Mouse (Mus musculus) kidney, postnatal 25 days (tissue): ENCODE data around the gene Spock1.

ENCODE experiments used
- DNase-seq, 2 experiments: peaks; one replicate each; pipeline ENCODE4 v3.0.0; 2021; ENCODE audit warnings: mixed read lengths in 2 of 2

Gene Spock1

DNA sequence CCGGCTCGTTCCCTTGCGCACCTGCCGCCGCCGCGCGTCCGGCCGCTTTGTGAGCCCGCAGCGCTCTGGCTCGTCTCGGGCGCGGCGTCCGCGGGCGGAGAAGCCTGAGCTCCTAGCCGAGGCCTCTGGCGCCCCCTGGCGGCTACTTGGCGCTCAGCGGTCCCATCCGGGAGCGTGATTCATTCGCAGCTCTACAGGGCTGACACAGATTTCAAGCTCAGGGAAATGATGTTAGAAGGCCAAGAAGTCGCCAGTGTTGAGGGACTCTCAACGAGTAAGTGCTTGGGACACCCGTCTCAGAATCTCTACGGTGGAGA is at the start of gene Spock1:
Gene Spock1, minus strand, starts transcription at position 67 of the 317 bp plus-strand sequence.
- DNase-seq: peak; percentile 78 to 81

DNA sequence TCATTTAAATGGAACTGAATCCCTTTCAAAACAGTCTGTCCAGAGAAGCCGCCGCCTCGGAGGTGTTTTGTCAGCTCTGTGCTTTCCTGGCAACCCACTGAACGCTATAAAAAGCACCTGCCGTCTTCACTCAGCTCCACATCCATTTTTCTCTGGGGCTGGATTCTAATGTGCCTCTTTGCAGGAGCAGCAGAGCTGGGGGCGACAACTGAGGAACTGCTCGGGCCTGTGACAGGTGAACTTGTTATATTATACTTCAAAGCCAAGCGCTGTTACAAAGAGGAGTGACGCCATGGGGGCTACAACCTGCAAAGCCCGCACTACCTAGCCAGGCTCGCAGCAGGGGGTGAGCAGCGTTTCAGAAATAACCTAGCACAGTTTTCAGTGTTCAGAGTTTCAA is 42.0 kb upstream of the Spock1 start:
- DNase-seq: peak in 1 of 2 experiments; percentile 11

DNA sequence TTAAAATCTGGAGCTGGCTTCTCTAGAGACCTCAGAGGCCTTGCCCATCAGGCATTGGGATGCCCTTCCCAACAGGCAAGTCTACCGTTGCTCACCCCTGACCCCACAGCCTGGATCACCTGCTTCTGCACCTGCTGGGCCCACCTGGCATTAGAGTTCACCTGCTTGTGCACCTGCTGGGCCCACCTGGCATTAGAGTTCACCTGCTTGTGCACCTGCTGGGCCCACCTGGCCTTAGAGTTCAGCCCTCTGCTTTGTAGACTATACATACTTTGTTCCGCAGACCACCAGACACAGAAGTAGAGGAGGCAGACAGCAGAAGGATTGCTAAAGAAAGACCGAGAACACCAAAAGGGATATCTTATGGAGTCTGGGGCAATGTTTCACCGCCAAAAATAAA is 41.4 kb upstream of the Spock1 start:
- peak in 1 of 2 experiments; percentile 20 for DNase-seq

DNA sequence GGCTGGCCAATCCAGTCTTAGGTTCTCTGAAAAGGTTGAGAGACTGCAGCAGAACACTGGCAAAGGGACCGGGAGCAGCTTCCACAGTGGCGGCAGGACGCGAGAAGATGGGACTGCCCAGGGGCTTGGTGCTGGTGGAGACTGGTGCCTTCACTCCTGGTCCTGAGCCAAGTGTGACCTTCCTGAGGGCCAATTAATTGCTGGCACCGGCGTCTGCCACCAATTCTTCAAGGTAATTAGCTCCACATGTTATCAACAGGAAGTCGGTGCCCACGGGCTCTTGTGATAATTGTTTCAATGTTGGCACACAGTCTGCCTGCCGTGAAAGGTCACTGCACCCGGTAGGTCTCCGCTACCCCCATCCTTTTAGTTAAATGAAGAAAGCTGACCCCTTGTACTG is 37.1 kb upstream of the Spock1 start:
- DNase-seq: no peak

- DNase-seq: peak in 1 of 2 experiments; percentile 15
Measured at GRCm38 (mm10) chr13:57944434-57944833, 36.3 kb upstream of the Spock1 start.

DNA sequence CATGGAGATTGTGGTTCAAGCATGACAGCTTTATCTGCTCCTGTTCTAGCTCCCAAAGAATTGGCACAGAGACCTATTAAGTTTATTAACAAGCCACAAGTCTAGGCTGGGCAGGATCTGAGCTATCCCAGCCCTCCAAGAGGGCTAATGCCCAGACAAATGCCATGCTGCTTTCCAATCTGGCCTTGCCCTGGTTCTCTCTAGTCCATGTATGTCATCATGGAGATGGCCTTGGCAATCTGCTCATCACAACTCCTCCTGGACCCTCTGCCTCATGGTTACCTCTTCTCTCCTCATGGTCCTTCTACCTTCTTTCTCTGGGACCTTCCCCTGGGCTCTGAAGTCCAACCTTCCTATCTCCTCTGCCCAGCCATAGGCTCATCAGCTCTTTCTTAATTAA is 35.8 kb upstream of the Spock1 start:
- DNase-seq: peak in 1 of 2 experiments; percentile 4

- no peak for DNase-seq
Measured at GRCm38 (mm10) chr13:57937463-57938229, 29.5 kb upstream of the Spock1 start.

DNA sequence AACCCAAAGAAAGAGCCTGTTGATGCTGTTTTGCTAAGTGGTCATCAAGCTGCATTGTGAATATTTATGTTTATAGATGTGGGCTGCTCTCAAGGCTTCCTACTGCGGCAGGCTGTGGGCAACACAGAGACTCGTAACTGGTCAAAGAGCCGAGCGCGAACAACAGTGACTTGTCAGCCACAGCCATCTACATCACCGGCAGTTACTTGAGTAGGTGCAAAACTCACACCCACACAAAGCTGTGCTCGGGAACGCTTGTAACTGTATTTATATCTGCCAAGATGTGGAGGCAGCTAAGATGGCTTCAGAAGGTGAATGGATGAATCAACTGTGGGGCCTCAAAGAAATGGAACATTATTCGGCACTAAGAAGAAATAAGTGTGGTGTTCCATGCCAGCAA is 23.9 kb upstream of the Spock1 start:
- peak in 1 of 2 experiments; percentile 22 for DNase-seq

DNA sequence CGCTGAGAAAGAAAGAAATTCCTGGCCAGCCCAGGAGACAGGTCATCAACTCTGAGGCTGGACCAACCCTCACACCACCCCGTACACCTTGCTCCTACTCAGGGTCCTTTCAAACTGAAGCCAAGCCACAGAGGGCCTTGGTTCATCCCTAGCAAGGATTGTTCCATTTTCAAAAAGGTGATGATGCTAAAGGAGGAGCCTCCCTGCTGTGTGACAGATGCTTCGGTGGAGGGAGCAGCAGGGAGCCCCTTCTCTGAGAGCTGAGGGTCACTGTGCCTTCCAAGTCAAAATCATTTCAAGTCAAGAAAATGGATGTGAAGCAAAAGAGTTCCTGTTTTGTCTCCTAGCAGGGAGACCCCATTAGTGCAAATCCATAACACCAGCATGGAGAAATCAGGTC is 23.2 kb upstream of the Spock1 start:
- DNase-seq: peak in 1 of 2 experiments; percentile 17

GRCm38 (mm10) chr13:57930720-57931119 is 22.6 kb upstream of the Spock1 start:
- DNase-seq: no peak

DNA sequence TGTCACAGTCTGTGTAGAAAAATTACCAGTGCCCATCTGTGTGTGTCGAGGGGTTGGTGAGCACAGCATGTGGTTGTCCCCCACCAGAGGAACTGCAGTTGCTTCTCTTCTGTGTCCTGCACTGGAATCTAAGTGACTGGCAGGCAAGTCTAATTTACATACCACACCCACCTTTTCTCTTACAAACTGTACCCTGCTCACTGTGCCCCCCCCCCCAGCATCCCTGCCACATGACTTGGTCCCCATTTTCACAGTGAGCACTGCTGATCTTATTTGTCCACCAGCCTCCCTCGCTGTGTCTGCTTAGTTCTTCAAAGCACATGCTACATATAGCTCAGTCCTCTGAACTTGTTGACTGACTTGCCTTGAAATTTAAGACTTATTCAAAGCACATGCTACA is 22.2 kb upstream of the Spock1 start:
- DNase-seq: no peak

DNA sequence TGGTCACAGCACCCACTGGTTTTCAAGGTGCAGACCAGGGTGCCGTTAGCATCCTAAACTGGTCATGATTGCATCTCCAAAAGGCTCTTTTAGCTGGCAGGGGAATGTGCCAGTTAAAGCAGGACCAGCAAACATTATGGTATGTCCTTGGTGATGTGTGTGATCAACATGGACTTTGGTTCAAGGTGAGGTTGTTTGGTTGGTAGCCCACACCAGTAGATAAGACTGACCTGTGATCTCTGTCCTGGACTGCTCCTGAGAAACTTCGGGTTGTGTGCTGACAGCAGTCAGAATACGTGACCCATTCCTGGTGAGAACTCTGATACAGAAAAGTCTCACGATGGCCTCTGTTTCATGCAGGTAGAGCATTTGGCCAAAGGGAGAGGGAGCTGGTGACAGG is 11.8 kb upstream of the Spock1 start:
- DNase-seq: no peak

GRCm38 (mm10) chr13:57911171-57911570 is 3.0 kb upstream of the Spock1 start:
- peak in 1 of 2 experiments; percentile 2 for DNase-seq

DNA sequence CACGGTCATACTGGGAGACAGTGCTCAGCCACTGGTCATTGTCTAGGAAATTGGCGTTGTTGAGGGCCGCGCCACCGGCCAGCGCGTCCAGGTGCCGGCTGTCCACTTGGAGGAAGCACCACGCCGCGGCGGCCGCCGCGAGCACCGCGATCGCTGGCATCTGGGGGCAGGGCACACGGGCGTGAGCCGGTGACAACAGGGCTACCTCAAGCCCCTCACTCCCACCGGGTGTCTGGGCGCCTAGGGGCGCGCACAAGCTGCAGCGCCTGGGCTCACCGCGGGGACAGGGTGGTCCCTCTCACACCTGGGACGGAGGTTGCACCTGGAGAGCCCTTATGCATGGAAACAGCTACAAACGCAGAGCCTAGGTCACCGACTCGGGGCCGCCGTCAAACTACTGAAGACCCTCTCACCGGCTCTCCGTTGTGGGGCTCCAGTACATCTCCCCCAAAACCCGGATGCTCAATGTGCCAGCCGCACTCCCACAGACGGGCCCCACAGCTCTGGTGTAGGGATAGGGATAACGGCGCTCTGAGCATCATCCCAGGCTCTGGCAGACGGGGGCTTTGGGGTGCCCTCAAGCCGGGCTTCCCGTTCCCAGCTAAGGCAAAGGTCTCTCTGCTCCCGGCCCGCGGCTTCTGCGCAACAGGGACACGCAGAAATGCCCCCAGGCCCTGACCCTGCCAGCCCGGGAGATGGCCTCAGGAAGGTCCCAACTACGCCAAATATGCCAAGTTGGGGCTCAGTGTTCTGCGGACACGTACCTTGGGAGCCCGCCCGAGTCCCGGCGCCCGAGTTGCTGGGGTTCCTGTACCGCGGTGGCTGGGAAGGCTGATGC is 485 bp downstream of the Spock1 start:
- DNase-seq: no peak

DNA sequence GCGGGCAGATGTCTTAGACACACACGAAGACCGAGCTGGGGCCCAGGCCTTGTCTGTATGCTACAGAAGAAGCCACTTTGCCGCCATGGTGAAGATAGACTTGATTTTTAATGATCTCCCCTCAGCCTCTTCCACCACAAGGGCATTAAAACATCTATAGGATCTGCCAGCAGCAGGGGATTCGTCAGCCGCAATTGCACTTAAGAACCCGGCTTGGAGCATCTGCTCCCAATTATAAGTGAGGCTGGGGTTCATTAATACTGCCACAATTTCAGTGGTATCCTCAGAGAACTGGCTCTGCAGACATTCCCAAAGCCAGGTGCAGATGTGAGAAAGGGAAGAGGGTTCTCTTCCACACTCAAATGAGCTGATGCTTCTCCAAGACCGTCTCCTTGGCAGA is 13.5 kb downstream of the Spock1 start:
- no peak for DNase-seq

- no peak for DNase-seq
Measured at GRCm38 (mm10) chr13:57889708-57890107, 18.4 kb downstream of the Spock1 start.

DNA sequence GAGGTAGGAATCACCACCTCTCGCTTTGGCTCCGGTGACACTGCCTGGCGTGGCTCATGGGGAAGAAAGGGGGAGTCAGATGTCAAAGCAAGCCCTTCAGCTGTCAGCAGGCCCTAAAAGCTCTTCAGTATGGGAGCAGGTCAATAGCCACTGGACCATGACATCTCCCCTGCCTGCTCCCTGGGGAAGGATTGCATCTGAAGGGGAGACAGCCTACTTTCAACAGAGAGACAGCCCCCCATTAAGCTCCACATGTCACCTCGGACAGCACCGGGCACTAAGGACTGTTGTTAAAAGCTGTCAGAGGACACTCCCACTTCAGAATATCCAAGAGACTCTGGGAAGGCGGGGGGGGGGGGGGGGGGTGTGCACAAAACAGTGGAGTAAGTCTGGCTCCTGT is 19.1 kb downstream of the Spock1 start:
- no peak for DNase-seq

DNA sequence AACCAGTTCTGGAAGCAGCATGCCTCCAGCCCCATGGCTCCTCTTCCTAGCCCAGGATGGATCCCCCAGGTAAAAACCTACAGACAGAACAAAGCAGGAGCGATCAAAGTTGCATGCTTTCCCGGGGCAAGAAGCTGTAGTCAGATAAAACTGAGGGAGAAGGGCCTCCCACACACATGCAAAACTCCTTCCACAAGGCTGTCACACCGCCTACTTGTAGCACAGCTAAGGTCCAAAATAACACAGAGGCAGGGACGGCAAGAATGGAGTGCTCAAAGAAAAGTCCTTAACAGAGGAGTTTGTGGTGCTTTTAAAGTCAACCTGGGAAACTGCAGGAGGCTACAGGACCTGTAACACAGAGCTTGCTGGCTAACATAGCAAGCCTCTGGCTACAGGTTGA is 28.3 kb downstream of the Spock1 start:
- no peak for DNase-seq

DNA sequence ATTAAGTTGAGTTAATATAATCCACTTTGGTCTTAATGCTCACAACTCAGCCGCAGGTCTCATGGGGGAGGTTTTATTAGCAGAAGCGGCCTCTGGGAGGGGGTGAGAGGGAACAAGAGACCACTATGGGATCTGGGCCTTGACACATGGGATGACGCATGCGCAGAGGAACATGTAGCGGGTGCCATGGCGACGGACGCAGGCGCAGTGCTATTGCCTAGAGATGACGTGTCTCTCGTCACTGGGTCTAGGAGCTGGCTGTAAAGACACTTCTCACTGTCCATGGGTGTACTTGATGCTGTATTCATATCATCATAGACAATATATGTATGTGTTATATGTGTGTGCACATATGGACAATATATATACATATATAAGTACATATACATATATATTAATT is 29.3 kb downstream of the Spock1 start:
- DNase-seq: no peak

GRCm38 (mm10) chr13:57877782-57878181 is 30.4 kb downstream of the Spock1 start:
- DNase-seq: no peak

DNA sequence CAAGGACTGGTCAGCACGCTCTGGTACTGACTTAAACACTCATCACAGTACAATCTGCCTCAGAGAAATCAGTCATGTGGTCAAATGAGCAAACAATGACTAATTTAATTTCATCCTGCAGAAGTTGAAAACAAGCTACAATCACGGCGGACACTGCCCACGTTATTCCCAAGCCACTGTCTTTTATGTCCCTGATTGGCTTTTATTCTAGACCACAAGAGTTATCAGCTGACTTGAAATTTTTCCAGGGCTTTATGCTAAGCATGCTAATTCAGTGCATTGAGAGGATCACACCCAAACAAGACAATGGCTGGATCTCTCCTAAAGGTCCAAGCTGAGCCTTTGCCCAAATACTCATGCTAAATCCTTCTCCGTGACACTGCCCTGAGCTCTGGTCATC is 31.2 kb downstream of the Spock1 start:
- DNase-seq: no peak

DNA sequence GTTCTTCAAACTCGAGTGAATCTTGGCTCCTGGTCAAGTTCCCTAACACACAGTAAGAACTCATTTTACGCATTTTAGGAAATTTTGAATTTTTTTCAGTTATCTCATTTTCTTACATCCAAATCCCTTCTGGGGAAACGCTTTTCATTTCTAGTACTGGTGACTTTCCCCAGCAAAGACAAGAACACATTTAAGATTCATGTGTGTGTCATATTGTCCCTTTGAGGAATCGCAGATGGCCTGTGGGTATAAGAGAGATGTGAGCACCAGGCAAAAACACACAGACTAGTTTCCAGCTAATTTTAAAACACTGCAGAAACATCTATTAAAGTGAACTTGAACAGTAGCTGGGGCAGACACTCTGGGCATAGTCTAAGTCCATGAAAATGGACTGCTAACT is 38.1 kb downstream of the Spock1 start:
- no peak for DNase-seq

DNA sequence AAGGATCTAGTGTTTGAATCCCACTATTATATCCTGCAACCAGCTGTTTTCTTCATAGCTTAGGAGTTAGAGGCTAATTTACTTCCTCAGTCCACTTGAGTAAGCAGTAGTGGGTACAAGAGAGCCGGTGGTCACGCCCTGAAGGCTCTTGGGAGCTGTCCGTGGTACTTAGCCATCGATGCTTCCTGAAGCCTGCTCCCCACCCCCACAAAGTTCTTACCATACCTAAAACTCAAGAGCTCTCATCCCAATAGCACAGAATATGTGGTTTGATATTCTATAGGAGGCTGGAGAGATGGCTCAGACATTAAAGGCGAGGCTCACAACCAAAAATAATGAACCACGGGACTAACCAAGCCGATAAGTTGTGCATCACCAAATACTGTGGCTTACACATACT is 40.5 kb downstream of the Spock1 start:
- DNase-seq: peak in 1 of 2 experiments; percentile 25

DNA sequence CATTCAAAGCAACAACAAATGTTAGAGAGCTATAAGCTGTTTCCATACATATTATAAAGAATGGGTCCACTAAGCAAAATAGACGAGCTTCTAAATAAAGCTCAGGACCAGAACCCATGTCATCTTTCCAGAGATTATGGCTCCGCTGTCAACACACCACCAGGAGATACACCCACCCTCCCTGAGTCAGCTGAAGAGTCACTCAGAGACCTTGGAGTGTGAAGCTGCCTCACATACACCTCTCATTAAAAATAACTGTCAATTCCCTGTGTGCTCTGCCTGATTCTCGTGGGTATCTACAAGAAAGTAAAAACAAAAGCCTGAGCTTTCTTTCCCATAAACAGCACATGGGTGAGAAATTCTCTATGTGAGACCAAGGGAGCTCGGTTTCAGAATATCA is 43.1 kb downstream of the Spock1 start:
- DNase-seq: no peak
